Mouse (Mus musculus): Measurements from ENCODE around the gene Naa30. TPM values are rescaled to one million over a fixed set of nuclear protein-coding genes. Genes with fewer than 3 reads are reported as not detected.

Naa30 gene
- polyA plus RNA-seq, 1 experiment from 2014 or later: 12.2 TPM

Other genes with a start within 250 kb of the Naa30 start
- 20.8 and 22.0 TPM in 2 replicates for gene Ap5m1, start 106.1 kb upstream of the Naa30 start, polyA plus RNA-seq (2015; fragmentation: Nextera tagmentation; extraction: Ambion mirVana)
- gene Exoc5, start 105.6 kb upstream of the Naa30 start, polyA plus RNA-seq (2015; fragmentation: Nextera tagmentation; extraction: Ambion mirVana): 66.8 and 75.8 TPM in 2 replicates
- gene ccdc198, start 73.2 kb downstream of the Naa30 start, polyA plus RNA-seq (2015; fragmentation: Nextera tagmentation; extraction: Ambion mirVana): 0.06 and 0.08 TPM in 2 replicates

Measured in midbrain, embryonic 16.5 days (tissue).